Mouse (Mus musculus) left cerebral cortex, adult 8-10 months (tissue): ENCODE data around the gene Paox. TPM values are rescaled to one million over a fixed set of nuclear protein-coding genes. Genes with fewer than 3 reads are reported as not detected.

Experiments used
- DNase-seq, 2 experiments: peaks; one replicate each; pipeline ENCODE4 v3.0.0; 2022; ENCODE audit warnings: low spot score in 2 of 2
- total RNA-seq, 4 experiments: library from RNA; stranded (reverse); gene quantifications; 2 replicates each; pipeline ENCODE4 v1.2.4; 2022

The Paox gene
- total RNA-seq, 4 experiments from 2014 or later = 6.7 to 7.9 (median 7.3) TPM

DNA sequence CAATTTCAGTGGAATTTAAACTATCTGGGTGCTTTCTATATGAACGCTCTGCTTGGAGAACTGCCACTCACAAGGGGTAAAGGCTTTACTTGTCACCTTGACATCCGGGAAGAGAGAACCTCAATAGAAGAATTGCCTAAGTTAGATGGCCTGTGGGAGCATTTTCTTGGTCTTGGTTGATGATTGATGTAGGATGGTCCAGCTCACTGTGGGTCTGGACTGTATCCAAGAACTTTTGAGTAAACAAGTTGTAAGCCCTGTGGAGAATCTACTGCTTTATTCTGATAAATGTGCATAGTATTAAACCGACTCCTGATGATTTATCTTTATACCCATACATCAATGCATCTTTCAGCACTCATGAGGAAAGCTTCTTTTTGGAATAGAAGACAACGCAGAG, 53.8 kb downstream of the Paox start:
- DNase-seq = no peak

DNA sequence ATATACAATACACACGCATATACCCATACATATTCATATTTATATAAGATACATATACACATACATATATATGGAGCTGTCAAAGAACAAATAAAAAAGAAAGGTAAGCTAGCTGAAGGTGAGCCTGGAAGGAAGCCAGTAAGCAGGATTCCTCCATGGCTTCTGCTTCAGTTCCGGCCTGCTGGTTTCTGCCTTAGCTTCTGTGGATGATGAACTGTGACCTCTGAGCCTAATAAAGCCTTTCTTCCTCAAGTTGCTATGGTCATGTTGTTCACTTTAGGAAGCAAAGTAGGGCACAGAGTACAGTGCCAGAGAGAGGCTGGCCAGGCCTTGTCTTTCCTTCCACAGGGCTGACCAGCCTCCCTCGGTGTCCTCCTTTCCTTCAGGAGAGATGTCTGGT, 55.3 kb downstream of the Paox start:
- no peak for DNase-seq

DNA sequence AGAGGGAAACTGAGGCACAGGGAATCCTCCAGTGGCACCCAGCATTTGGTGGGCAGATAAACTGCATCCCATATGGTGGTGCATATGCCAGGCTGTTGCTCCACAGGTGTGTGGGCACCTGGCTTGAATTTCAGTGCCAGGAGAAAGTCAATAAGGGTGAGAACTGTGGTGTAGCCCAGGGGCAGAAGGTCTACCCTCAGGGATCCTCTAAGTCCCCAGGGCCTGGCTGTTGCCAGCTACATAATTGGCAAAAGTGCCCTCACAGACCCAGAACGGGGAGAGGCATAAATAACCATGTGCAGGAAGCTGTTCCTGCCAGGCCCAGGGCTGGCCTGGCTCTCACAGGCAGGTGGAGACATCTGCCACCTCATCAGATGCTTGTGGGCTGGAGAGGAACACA, 57.3 kb downstream of the Paox start, which contains the start of gene Olfr523:
Gene Olfr523 (plus strand): TSS at position 282 of the 400 bp plus-strand sequence.
- DNase-seq = no peak

DNA sequence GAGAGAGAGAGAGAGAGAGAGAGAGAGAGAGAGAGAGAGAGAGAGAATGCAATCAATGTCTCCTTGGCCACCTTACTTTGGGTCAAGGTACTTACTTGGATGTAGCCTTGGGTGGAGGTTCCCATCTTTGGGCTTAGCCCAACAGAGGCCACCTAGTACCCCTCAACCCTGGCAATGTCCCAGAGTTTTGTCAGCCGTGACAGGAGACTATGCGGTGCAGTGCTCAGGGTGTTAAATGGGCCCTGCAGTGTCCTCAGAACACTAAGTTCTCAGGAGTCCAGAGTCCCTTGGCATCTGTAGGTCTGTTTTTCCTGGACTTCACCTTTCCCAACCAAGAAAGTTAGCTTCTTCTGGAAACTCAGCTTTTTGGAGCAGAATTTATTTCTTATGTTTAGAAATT, 63.6 kb downstream of the Paox start:
- DNase-seq = no peak

- DNase-seq = no peak
These were observed 65.1 kb downstream of the Paox start for GRCm38 (mm10) chr7:140180692-140181091.

- no peak for DNase-seq
These were observed 68.6 kb downstream of the Paox start for GRCm38 (mm10) chr7:140184206-140184605.

Other genes with a start within 250 kb of the Paox start
- 10 to 100 TPM; 77.0 to 82.3 (median 80.2) TPM for gene Kndc1, start 221.1 kb upstream of the Paox start, total RNA-seq
- not detected for gene Utf1, start 172.0 kb upstream of the Paox start, total RNA-seq
- 1 to 10 TPM; 1.1 to 1.7 (median 1.2) TPM for gene 6430531B16Rik, start 137.0 kb upstream of the Paox start, total RNA-seq
- gene Adam8, start 123.2 kb upstream of the Paox start, total RNA-seq = 1 to 10 TPM; 1.1 to 3.6 (median 1.9) TPM
- gene Zfp511, start 79.4 kb upstream of the Paox start, total RNA-seq = 10 to 100 TPM; 19.6 to 28.2 (median 23.3) TPM
- 10 to 100 TPM; 36.6 to 44.2 (median 42.8) TPM for gene Tubgcp2, start 79.1 kb upstream of the Paox start, total RNA-seq
- under 1 TPM in 2 of 4 experiments, not detected in 2; 0.14 to 0.19 TPM for gene Msx3, start 66.7 kb upstream of the Paox start, total RNA-seq
- gene Caly, start 33.3 kb upstream of the Paox start, total RNA-seq = 100 to 1,000 TPM; 184 to 218 (median 213) TPM
- gene Prap1, start 22.4 kb upstream of the Paox start, total RNA-seq = not detected
- 10 to 100 TPM; 45.1 to 51.0 (median 49.0) TPM for gene Fuom, start 13.4 kb upstream of the Paox start, total RNA-seq
- 10 to 100 TPM; 56.9 to 64.5 (median 59.3) TPM for gene Echs1, start 677 bp downstream of the Paox start, total RNA-seq
- gene Mtg1, start 21.8 kb downstream of the Paox start, total RNA-seq = 10 to 100 TPM; 22.1 to 31.4 (median 27.4) TPM
- 100 to 1,000 TPM; 121 to 142 (median 130) TPM for gene Sprn, start 39.1 kb downstream of the Paox start, total RNA-seq
- not detected for gene Olfr522, start 49.0 kb downstream of the Paox start, total RNA-seq
- under 1 TPM in 2 of 4 experiments, not detected in 2; 0.11 to 0.16 TPM for gene Olfr523, start 57.4 kb downstream of the Paox start, total RNA-seq
- gene Olfr524, start 90.2 kb downstream of the Paox start, total RNA-seq = not detected
- under 1 TPM in 1 of 4 experiments, not detected in 3; 0.09 TPM for gene Cd163l1, start 102.5 kb downstream of the Paox start, total RNA-seq
- gene 5830411N06Rik, start 131.5 kb downstream of the Paox start, total RNA-seq = under 1 TPM in 2 of 4 experiments, not detected in 2; 0.17 to 0.32 TPM
- gene Olfr525, start 205.1 kb downstream of the Paox start, total RNA-seq = not detected
- not detected for gene Olfr527, start 218.2 kb downstream of the Paox start, total RNA-seq
- gene Olfr60, start 245.9 kb downstream of the Paox start, total RNA-seq = not detected